Mouse (Mus musculus) ES-CJ7 (cell line): ENCODE measurements around the gene Sucla2.
A peak's percentile ranks its signal among the peaks of the same experiment; 100 is the strongest.
"Not testable (repeated sequence)": the region's sequence is repeated elsewhere in the genome, so short reads cannot be mapped to it uniquely, and the experiment has no call there.

Experiments used
- DNase-seq: peaks from one replicate; pipeline ENCODE4 v3.0.0; 2011; ENCODE audit warnings: low read depth, low spot score

Gene Sucla2

GRCm38 (mm10) chr14:73509765-73510423, 15.2 kb upstream of the Sucla2 start, which contains the start of gene Med4:
Gene Med4 (plus strand): TSS chr14:73510025.
- peak; percentile 95 for DNase-seq

- DNase-seq = no peak
These were observed 983 bp upstream of the Sucla2 start for GRCm38 (mm10) chr14:73524136-73524535.

DNA sequence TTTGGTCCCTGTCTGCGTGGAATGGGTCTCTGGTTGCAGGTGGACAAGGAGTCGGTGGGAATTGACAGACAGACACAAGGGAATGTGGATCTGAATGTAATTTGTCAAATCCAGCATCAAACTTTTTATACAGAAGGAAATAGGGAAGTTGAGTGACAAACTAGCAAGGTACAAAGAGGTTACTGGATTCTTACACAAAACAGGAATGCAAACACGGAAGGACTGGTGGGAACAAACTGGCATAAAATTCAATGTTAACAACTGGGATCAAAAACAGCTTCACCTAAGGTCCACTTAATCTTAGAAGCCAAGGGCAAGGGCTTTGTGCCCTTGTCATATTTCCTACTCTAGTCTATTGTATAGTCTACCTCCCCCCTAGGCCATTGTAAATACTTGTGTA, 3.5 kb downstream of the Sucla2 start:
- DNase-seq = not testable (repeated sequence)

DNA sequence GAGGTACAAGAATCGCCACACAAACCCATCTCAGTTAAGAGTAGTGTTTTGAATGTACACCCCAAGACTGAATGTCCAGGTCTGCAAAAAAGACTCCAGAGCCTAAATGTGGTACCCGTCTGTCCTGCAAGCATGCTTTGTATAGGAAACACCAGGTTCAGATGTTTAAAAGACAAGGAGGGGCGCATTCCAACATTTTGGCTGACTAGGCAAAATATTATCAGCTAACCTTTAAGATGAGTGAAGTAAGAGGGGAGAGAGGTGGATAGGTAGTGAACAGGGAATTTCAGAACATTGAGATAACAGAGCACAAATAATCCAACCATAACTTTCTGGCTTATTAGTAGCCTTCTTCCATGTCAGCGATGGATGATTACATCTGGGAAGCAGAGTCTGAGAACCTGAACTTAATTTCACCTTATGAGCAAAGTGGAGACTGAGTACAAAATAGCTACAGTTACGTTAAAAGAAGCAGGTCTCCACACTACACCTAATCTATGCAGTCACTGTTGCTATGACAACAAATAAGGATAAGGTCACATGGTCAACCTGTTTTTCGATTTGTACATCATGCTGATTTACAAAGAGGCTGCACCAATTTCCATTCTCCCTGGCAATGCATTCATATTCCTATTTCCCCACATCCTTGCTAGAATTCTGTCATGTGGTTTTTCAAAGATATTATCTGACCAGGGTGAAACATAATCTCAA, 8.8 kb downstream of the Sucla2 start:
- no peak for DNase-seq

- no peak for DNase-seq
These were observed 10.5 kb downstream of the Sucla2 start for GRCm38 (mm10) chr14:73535641-73536040.

GRCm38 (mm10) chr14:73543781-73544180, 18.7 kb downstream of the Sucla2 start:
- no peak for DNase-seq

GRCm38 (mm10) chr14:73547034-73547433, 21.9 kb downstream of the Sucla2 start:
- no peak for DNase-seq

DNA sequence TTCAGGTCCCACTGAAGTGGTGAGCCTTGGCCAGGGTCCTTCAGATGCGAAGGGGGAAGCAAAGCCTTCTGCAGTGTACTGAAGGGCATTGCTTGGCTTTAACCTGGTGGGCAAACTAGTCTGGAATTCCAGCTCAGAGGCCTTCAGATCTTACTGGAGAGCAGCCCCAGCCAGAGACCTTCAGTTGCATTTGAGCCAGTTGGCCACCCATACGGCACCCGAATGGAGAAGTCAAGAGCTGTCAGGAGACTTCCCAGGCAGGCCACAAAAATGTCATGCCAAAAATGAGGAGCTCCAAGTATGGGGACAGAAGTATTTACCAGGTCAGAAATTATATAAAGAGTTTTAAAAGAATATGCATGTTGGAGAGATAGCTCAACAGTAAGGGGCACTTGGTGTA, 22.9 kb downstream of the Sucla2 start, which contains the start of gene Nudt15:
Gene Nudt15 (minus strand): TSS at position 192 of the 400 bp plus-strand sequence.
- no peak for DNase-seq

- no peak for DNase-seq
These were observed 25.2 kb downstream of the Sucla2 start for GRCm38 (mm10) chr14:73550291-73550690.

- peak; percentile 7 for DNase-seq
These were observed 25.6 kb downstream of the Sucla2 start for GRCm38 (mm10) chr14:73550732-73551131.

DNA sequence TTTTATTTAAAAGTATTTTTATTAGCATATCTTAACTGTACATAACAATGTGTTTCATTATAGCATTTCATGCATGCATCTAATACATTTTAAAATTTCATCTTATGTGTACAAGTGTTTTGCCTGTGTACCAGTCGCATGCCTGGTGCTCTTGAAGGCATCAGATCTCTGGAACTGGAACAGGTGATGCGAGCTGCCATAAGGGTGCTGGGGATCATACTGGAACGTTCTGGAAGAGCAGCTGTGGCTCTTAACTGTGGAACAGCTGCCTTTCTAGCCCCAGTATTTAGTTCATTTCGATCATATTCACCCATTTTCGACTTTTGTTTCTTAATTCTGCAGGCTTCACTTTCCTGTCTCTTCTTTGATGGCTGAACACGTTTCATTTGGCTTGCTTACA, 26.0 kb downstream of the Sucla2 start:
- no peak for DNase-seq

DNA sequence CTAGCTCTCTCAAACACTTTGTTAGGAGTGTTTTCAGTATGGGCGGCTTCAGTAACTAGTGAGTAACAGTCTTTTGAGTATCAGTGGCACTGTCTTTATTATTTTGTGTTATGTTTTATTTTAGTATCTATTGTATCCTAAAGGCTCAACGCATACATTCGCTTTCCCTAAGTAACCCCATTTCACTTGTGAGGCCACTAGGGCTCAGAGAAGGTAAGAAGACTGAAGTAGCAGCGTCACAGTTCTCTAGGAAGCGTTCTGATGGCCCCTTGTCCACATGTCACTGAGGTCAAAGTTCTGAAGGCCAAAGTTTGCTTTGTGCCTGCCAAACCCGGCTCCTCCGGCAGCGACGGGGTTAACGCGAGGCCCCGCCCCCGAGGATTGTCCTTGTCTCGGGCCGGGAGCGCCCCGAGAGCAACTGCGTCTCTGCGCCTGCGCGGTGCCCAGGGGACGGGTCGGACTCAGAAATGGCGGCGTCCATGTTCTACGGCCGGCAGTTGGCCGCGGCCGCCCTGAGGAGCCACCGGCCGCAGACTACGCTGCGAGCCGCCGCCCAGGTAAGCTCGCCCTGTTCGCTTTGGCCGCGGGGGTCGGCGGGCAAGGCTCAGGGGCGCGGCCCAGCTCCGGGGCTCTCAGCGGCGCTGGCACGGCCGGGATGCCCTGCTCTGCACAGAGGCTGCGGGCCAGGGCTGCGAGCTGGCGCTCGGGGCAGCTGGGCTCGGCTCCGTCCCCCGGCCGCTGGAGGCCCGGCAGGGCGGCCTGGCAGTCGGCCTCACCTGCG, 27.4 kb downstream of the Sucla2 start:
- DNase-seq = peak; percentile 94

- peak; percentile 10 for DNase-seq
These were observed 28.1 kb downstream of the Sucla2 start for GRCm38 (mm10) chr14:73553122-73553696.

- not testable (repeated sequence) for DNase-seq
These were observed 44.7 kb downstream of the Sucla2 start for GRCm38 (mm10) chr14:73569831-73570230.

- DNase-seq = no peak
These were observed 46.0 kb downstream of the Sucla2 start for GRCm38 (mm10) chr14:73571143-73571542.

DNA sequence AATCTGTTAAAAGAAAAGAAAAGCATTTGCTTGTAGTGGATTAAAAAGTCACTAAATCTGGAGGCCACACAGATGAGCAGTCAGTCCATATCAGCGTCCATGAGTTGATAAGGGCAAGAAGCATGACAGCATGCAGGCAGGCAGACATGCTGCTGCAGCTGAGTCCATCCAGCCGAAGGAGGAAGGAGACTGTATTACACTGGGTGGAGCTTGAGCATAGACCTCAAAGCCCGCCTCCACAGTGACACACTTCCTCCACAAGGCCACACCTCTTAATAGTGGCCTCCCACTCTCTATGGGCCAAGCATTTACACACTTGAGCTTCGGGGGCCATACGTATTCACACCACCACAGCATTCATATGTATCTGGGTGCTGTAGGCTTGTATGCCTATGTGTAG, 48.9 kb downstream of the Sucla2 start:
- peak; percentile 48 for DNase-seq

DNA sequence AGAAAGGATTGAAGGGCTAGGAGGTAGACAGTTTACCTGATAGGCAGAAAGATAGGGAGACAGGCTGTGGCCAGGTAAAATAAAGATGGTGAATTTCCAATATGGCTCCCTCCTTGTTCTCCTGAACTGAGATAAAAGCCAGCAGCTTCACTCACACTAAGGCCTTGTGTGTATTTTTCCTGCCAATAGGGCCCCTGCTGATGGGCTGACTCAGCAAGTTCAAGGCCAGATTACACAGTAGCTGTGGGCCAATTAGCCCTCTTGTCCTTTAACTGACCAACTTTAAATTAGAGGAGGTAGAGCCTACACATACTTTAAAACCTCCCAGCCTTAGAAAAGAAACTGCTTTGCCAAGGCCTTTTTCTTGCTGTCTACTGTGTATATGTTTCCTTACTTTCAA, 51.2 kb downstream of the Sucla2 start:
- no peak for DNase-seq

GRCm38 (mm10) chr14:73588080-73588479, 63.0 kb downstream of the Sucla2 start:
- peak; percentile 47 for DNase-seq

DNA sequence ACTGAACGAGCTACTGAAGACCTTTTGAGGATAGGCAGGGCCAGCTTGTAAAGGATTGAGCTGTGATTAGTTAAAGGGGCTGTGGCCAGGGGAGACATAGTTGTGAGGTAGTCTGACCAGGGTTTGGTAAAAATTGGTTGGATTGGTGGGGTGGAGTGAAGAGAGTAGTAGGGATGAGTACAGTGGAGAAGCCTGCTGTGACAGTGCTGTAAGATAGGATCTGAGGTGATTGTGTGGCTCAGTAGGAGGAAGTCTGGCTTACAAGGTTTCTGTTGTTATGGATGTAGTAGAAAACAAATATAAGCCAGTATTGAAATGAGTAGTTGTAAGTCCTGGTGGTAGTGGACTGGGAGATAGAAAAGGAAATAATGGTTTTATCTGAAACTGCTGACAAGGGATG, 67.0 kb downstream of the Sucla2 start:
- DNase-seq = no peak

- DNase-seq = no peak
These were observed 74.6 kb downstream of the Sucla2 start for GRCm38 (mm10) chr14:73599720-73600119.

DNA sequence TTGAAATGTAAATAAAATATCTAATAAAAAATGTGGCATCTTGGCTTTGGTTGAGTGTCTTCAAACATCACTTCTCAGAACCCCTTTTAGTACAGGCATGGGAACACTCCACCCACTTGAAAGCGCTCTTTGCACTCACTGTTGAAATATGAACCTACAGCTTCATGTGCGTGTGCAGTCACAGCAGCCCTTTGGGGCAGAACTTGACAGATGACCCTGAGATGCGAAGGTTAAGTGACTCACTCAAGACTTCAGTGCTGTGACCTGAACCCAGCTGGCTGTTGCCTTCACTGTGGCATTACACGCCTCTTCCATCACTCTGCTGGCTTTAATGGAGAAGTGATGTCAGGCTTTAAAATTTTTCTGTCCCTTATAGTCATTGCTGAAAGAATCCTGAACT, 82.6 kb downstream of the Sucla2 start:
- no peak for DNase-seq
